Mouse (Mus musculus) midbrain, embryonic 15.5 days (tissue): ENCODE results near the gene Vmn1r117. TPM values are rescaled to one million over a fixed set of nuclear protein-coding genes. Genes with fewer than 3 reads are reported as not detected.
"Not testable (repeated sequence)": the region's sequence is repeated elsewhere in the genome, so short reads cannot be mapped to it uniquely, and the experiment has no call there.

ENCODE experiments used
- ATAC-seq: fragments of 200-750 bp; cut with Nextera tagmentation; replicated peaks from 2 replicates; pipeline ENCODE4 v1.8.0; 2017; ENCODE audit warnings: moderate TSS enrichment
- H3K27ac ChIP-seq: fragments of 300-500 bp; sonication (generic); 2 replicates; pipeline ENCODE4 v1.5.1; 2015; ENCODE audit warnings: mild to moderate bottlenecking, inconsistent platforms
- H3K27me3 ChIP-seq: fragments of 300-500 bp; sonication (generic); replicated peaks from 2 replicates; pipeline ENCODE4 v1.6.1; 2015; ENCODE audit warnings: inconsistent platforms
- H3K36me3 ChIP-seq: fragments of 300-500 bp; sonication (generic); replicated peaks from 2 replicates; pipeline ENCODE4 v1.6.1; 2015; ENCODE audit warnings: inconsistent platforms
- H3K4me1 ChIP-seq: fragments of 300-500 bp; sonication (generic); 2 replicates; pipeline ENCODE4 v1.6.1; 2015; ENCODE audit warnings: inconsistent platforms
- H3K4me2 ChIP-seq: fragments of 300-500 bp; sonication (generic); 2 replicates; pipeline ENCODE4 v1.6.1; 2015; ENCODE audit warnings: inconsistent platforms, mild to moderate bottlenecking, moderate library complexity
- H3K4me3 ChIP-seq: fragments of 300-500 bp; sonication (generic); 2 replicates; pipeline ENCODE4 v1.5.1; 2015; ENCODE audit warnings: mild to moderate bottlenecking, inconsistent platforms
- H3K9ac ChIP-seq: fragments of 300-500 bp; sonication (generic); 2 replicates; pipeline ENCODE4 v1.6.1; 2015; ENCODE audit warnings: mild to moderate bottlenecking, inconsistent platforms
- H3K9me3 ChIP-seq: fragments of 300-500 bp; sonication (generic); 2 replicates; pipeline ENCODE4 v1.6.1; 2016; ENCODE audit warnings: inconsistent platforms
- WGBS: fragments of 180-500 bp; shearing (Covaris S2); methylation state at CpG from one replicate; pipeline ENCODE4 v1.1.7; 2015; ENCODE audit warnings: mixed read lengths; 5-methylcytosine and 5-hydroxymethylcytosine counted together
- polyA plus RNA-seq: library from polyadenylated mRNA; unstranded; fragments of >200 nt; fragmentation: Nextera tagmentation; extraction: Ambion mirVana; gene quantifications from 2 replicates; pipeline ENCODE4 v1.2.1, GENCODE M21; 2015

Gene Vmn1r117
- not detected in 2 replicates for polyA plus RNA-seq

DNA sequence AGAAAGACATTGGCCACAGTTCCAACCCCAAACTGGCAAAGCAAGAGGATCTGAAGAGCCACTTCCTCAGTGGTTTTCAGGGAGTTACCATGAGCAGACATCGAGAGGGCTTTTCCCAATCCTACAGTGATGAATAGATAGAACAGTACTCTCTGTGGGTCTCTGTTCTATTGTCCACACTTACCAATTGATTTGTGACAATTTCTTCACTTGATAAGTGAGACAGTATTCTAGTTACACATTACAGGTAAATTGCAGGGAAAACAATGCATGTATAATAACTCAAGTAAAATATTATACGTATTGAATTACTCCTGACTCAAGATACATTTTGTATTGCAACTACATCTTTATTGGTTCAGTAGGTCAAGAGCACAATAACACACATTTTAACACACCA, at the start of gene Vmn1r117:
TSS of gene Vmn1r117 (minus strand) at position 101 of the 400 bp plus-strand sequence.
- not testable (repeated sequence) for H3K27ac ChIP-seq, H3K9me3 ChIP-seq, H3K4me1 ChIP-seq, H3K9ac ChIP-seq, H3K4me3 ChIP-seq, H3K36me3 ChIP-seq, ATAC-seq, H3K4me2 ChIP-seq, H3K27me3 ChIP-seq
- no CpG with 5 or more reads among the region's 2 CpGs for WGBS

DNA sequence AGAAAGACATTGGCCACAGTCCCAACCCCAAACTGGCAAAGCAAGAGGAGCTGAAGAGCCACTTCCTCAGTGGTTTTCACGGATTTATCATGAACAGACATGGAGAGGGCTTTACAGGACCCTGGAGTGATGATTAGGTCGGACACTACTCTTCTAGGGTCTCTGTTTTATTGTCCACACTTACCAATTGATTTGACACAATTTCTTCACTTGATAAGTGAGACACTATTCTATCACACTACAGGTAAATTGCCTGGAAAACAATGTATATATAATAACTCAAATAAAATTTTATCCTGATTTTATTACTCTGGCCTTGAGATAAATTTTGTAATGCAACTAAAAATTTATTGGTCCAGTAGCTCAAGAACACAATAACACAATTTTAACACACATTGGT, 28.3 kb upstream of the Vmn1r117 start, which contains the start of gene Vmn1r118:
TSS of gene Vmn1r118 (minus strand) at position 101 of the 400 bp plus-strand sequence.
- not testable (repeated sequence) for H3K4me1 ChIP-seq, ATAC-seq, H3K27me3 ChIP-seq, H3K4me3 ChIP-seq, H3K36me3 ChIP-seq, H3K9ac ChIP-seq, H3K9me3 ChIP-seq, H3K4me2 ChIP-seq, H3K27ac ChIP-seq
- WGBS = no CpG with 5 or more reads among the region's 2 CpGs

DNA sequence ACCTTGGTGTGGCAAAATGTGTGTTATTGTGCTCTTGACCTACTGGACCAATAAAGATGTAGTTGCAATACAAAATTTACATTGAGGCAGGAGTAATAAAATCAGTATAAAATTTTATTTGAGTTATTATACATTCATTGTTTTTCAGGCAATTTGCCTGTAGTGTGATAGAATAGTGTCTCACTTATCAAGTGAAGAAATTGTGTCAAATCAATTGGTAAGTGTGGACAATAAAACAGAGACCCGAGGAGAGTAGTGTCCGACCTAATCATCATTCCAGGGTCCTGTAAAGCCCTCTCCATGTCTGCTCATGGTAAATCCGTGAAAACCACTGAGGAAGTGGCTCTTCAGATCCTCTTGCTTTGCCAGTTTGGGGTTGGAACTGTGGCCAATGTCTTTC, 12.0 kb downstream of the Vmn1r117 start, which contains the start of gene Vmn1r116:
TSS of gene Vmn1r116 (plus strand) at position 301 of the 400 bp plus-strand sequence.
- H3K36me3 ChIP-seq, ATAC-seq, H3K27me3 ChIP-seq, H3K9ac ChIP-seq, H3K27ac ChIP-seq, H3K4me2 ChIP-seq, H3K4me3 ChIP-seq, H3K9me3 ChIP-seq, H3K4me1 ChIP-seq: not testable (repeated sequence)
- WGBS = 75% methylated on average over 2 of the region's 3 CpGs

GRCm38 (mm10) chr7:20844885-20845284, 39.0 kb downstream of the Vmn1r117 start, which contains the start of gene Vmn1r115:
TSS of gene Vmn1r115 (minus strand) at chr7:20844985.
- ATAC-seq, H3K4me1 ChIP-seq, H3K36me3 ChIP-seq, H3K27me3 ChIP-seq, H3K9ac ChIP-seq, H3K4me3 ChIP-seq, H3K27ac ChIP-seq, H3K9me3 ChIP-seq, H3K4me2 ChIP-seq: not testable (repeated sequence)
- WGBS = 100% methylated on average over 1 of the region's 3 CpGs

Other genes starting within 250 kb of the Vmn1r117 start
- gene Vmn1r107, start 215.2 kb downstream of the Vmn1r117 start, polyA plus RNA-seq = not detected in 2 replicates
- gene Vmn1r111, start 180.9 kb downstream of the Vmn1r117 start, polyA plus RNA-seq = not detected in 2 replicates
- gene Gm10668, start 153.5 kb downstream of the Vmn1r117 start, polyA plus RNA-seq = not detected in 2 replicates
- not detected in 2 replicates for gene Vmn1r112, start 112.9 kb downstream of the Vmn1r117 start, polyA plus RNA-seq
- not detected in 2 replicates for gene Vmn1r113, start 96.8 kb downstream of the Vmn1r117 start, polyA plus RNA-seq
- gene Vmn1r114, start 71.9 kb downstream of the Vmn1r117 start, polyA plus RNA-seq = not detected in 2 replicates
- gene Vmn1r115, start 39.1 kb downstream of the Vmn1r117 start, polyA plus RNA-seq = not detected in 2 replicates
- gene Vmn1r116, start 11.9 kb downstream of the Vmn1r117 start, polyA plus RNA-seq = not detected in 2 replicates
- gene Vmn1r118, start 28.2 kb upstream of the Vmn1r117 start, polyA plus RNA-seq = not detected in 2 replicates
- gene Vmn1r119, start 128.3 kb upstream of the Vmn1r117 start, polyA plus RNA-seq = not detected in 2 replicates
- gene Vmn1r120, start 169.7 kb upstream of the Vmn1r117 start, polyA plus RNA-seq = not detected in 2 replicates
- not detected in 2 replicates for gene Vmn1r121, start 214.4 kb upstream of the Vmn1r117 start, polyA plus RNA-seq